Mouse (Mus musculus) bone marrow macrophage, adult 2 months (primary cell): ENCODE measurements at regions not wholly inside any gene's neighbourhood (a gene's known extent, or its start where the extent isn't known, plus 50 kb on each side); places are given as distances from the start of the nearest gene placed in this dataset.

Source experiments
- H3K27ac ChIP-seq: 2 replicates; pipeline ENCODE4 v1.5.1; 2012; ENCODE audit warnings: low read depth, low read length; ENCODE audit not compliant: insufficient read depth
- H3K4me1 ChIP-seq: 2 replicates; pipeline ENCODE4 v1.6.1; 2012; ENCODE audit warnings: low read length; ENCODE audit not compliant: control insufficient read depth, insufficient read depth
- H3K4me3 ChIP-seq: 2 replicates; pipeline ENCODE4 v1.5.1; 2012; ENCODE audit warnings: mild to moderate bottlenecking, low read length, moderate library complexity; ENCODE audit not compliant: insufficient read depth
- CTCF ChIP-seq: IDR thresholded peaks from 2 replicates; pipeline ENCODE4 v1.5.1; 2012; ENCODE audit warnings: low read depth, mild to moderate bottlenecking, low read length, moderate library complexity
- POLR2A ChIP-seq: IDR thresholded peaks from 2 replicates; pipeline ENCODE4 v1.6.1; 2012; ENCODE audit warnings: mild to moderate bottlenecking, low read depth, low read length, borderline replicate concordance

DNA sequence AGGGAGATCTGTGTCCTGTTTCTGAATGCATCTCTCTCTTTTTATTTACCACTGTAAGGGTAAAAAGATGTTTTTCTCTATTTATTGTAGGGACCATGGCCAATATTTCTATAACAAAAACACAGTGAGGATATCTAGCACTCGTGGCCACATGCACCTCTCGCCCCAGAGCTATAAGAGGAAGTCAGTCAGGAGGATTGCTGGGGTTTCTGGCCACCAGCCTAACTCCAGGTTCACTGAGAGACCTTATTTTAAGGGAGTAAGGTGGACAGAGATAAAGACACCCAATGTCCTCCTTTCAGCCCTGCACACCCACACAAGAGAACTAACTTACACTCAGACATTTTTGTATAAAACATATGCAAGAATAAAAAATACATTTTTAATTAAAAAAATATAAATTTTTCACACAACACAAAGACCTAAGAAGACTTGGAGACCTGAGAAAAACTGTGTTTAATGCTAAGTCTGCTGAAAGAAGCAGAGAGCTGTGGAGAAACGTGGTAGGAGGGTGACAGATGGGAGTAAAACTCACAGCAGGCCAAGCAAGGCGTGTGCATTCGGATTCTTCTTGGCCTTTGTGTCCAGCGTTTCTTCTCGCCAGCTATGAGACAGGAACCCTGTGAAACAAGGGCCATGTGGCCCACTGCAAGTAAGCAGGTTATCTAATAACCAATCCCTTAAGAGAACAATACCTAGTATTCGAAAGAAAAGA is 196.5 kb upstream of the Klf7 start:
- TF ChIP-seq POLR2A (no peak), CTCF (no peak)
- H3K4me3 ChIP-seq = no peak overlapping the region
- H3K4me1 ChIP-seq = peaks cover 14% of the 10 kb centered on the region
- H3K27ac ChIP-seq = no peak overlapping the region

DNA sequence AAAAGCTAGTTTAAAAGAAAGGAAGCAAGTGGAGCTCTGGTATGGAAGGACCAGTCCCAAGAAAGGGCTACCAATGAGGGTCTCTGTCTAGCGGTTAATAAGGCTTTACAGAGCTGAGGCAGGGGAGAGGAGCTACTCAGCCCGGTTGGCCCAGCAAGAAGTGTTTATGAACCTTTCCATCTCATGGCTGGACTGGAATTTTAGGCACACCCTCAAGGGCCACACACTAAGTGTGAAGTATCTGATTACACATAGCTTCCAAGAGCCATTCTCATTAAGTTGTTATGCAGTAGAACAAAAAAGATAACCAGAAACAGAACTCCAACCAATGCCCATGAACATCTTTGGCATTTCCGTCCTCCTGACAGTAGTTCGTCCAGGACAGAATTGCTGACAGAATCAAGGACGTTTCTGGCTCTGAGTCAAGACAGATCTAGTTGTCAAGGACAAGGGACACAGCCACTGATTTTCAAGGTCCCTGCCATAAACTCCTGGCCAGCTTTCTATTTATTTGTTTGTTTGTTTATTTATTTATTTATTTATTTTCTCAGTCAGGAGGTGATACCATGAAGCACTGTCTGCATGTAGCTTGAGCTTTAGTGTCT is 195.1 kb upstream of the Klf7 start:
- TF ChIP-seq CTCF = no peak
- no peak for TF ChIP-seq POLR2A
- peaks cover 14% of the 10 kb centered on the region for H3K4me1 ChIP-seq
- H3K4me3 ChIP-seq = no peak overlapping the region
- H3K27ac ChIP-seq = no peak overlapping the region

DNA sequence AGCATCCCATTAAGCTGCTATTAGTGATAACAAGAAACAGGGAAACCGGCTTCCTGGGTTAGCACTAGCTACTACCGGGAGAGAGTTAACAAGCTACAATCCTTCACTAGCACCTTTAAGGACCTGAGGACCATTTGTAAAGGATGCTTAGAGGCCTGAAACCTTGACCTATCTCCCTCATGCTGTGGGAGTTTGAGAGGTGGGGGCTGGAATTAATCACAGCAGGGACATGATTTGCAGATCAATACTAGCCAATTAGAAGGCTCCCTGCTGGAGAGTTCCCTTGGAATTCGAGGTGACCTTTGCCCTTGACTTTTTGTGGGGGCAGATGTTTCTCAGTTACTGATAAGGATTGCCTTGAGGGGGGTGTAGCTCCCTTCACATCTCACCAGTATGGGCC is 189.3 kb upstream of the Klf7 start:
- H3K4me3 ChIP-seq = no peak overlapping the region
- no peak for TF ChIP-seq CTCF
- no peak for TF ChIP-seq POLR2A
- H3K27ac ChIP-seq = no peak overlapping the region
- peaks cover 22% of the 10 kb centered on the region for H3K4me1 ChIP-seq

DNA sequence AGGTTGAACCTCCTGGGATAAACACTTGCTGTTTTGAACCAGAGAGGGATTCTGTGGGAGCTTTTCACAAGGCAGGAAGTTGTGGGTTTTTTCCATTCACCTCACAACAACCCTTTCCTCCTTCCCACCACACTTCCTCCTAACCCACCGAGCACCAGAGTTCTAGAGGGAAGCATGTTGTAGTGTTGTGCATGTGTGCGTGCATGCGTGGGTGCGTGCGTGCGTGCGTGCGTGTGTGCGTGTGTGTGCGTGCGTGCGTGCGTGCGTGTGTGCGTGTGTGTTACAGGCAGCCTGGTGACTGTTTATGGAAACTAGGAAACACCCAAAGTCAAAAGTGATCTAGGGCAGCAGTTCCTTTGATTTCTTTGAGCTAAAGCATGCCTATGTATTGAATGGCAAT is 186.5 kb upstream of the Klf7 start:
- TF ChIP-seq POLR2A (no peak), CTCF (no peak)
- H3K4me3 ChIP-seq = no peak overlapping the region

DNA sequence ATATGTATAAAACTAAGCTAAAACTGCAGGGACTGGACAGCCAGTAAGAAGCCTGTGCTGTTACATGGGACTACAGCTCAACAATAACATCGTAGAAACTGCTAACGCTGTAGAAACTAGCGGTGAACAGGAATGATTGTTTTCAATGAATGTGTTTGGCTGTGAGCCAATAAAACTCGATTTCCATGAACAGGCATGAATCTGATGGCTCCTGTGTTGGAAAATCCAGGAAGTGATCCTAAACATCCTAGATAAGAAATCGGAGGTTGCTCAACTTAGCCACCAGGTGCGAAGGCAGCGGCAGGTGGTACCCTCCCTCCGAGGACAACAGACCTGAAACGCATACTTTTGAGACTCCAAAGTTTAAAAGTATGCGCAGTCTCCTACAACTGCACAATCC is 186.0 kb upstream of the Klf7 start:
- H3K4me1 ChIP-seq = peaks cover 34% of the 10 kb centered on the region
- peak overlapping the region; percentile 22 for H3K27ac ChIP-seq
- TF ChIP-seq CTCF (no peak), POLR2A (no peak)
- no peak overlapping the region for H3K4me3 ChIP-seq

More for the DNA sequence above, 186.5 kb upstream of the Klf7 start:
- peaks cover 32% of the 10 kb centered on the region for H3K4me1 ChIP-seq
- H3K27ac ChIP-seq = peak overlapping the region; percentile 22

DNA sequence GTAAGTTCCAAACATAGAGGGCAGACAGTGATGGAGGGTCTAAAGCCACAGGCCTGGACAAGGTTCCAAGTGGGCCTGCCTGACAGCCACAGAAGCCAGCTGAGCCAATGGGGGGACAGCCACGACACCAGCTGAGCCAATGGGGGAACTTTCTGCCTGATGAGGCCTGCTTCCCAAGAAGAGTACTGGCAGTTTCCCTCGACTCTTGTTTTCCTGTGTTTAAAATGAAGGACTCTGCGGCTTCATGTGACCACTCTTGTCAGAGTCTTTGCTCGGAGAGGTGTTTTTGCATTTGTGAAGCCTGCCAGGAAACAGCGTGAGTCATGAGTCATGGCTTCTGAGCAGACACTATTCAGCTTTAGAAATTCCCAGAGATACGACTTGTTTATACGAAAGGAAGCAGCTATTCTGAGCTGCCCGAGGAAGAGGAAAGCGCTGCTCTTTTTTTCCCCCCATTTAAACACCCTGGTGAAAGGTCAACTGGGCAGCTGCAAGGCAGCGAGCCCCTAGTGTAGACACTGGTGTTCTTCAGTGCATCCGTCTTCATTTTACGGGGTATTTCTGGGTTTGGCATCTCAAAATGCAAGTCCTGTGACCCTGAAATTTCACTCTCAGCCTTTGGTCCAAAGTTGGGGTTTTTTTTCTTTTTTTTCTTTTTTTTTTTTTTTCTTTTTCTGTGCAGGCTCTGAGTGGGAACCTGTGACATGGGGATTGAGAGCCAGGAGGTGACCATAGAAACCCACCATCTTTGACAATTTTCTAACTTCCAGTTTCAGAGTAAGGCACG is 183.5 kb upstream of the Klf7 start:
- H3K4me1 ChIP-seq = peaks cover 37% of the 10 kb centered on the region
- peak overlapping the region; percentile 59 for H3K4me3 ChIP-seq
- TF ChIP-seq POLR2A (no peak), CTCF (no peak)
- H3K27ac ChIP-seq = peak overlapping the region; percentile 98

DNA sequence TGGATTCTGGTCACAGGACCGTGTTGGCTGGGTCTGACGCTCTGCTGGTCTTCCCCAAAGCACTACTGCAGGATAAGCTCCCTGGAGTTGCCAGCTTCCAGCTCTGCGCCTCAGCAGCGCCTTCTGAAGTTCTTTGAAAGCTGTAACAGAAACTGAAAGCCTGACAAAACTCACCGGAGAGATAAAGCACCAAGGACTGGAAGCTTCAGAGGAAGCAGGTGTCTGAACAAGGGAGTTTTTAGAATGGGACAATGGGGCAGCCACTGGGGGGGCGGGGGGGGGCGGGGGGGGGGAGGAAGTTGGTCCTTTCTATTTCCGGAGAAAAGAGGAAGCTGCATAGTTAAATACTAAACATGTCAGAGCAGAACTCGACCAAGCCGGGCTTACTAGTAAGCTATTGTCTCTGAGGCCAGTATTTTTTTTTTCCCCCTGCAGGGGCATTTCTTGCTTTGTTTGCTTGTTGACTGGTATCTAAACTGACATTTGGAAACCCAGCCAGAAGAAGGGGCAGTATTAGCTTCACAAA is 180.8 kb upstream of the Klf7 start:
- TF ChIP-seq POLR2A = no peak
- no peak for TF ChIP-seq CTCF
- Histone ChIP-seq H3K27ac (peak overlapping the region; percentile 98), H3K4me3 (peak overlapping the region; percentile 53), H3K4me1 (peaks cover 44% of the 10 kb centered on the region)

DNA sequence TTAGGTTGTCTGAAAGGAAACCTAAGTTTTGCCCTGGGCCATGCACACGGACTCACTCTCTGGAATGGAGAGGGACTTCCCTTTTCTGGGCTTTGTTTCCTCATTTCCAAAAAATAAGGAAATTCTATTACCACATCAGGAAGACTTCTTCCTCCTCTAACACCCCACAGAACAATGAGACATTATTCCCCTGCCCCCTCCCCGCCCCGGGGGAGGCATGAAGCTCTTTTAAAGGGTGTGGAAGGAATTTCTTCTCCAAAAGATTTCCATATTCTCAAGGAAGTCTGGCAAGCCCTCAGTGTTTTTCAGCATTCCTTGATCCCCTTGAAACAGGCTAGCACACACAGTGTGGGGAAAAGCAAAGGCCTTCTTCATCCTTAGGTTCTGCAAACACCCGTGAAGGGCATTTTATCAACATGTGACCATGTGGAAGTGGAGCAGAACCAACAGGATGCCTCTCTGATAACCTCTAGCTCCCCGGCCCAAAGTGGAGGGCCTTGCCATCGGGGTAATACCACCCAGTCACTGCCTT is 179.5 kb upstream of the Klf7 start:
- TF ChIP-seq CTCF (no peak), POLR2A (no peak)
- peak overlapping the region; percentile 99 for H3K27ac ChIP-seq
- peak overlapping the region; percentile 48 for H3K4me3 ChIP-seq
- peaks cover 42% of the 10 kb centered on the region for H3K4me1 ChIP-seq

DNA sequence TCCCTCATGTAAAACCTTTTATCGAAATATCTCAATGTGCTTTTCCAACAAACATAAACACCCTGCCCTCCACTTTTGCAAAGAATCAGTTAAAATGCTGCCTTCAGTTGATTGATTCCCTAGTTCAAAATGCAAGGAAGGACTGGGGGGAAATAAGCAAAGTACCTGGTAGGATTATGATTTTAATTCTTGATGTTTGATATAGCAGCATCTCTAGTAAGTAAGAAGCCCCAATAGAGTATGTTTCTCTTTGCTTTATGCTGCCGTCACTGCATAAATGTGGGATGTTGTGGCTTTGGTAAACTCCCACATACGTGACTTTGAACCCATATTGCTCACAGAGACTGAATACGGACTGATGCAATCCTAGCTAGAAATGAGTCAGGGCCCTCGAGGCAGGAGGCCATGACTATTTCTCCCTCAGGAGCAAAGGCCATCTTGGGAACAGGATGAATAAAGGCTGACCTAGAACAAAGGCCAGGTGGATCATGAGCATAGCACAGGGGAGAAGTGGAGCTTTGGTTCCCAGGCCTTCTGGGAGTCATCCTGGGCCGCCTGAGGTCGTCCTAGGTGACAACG is 179.0 kb upstream of the Klf7 start:
- peak overlapping the region; percentile 99 for H3K27ac ChIP-seq
- H3K4me3 ChIP-seq = peak overlapping the region; percentile 48
- peaks cover 43% of the 10 kb centered on the region for H3K4me1 ChIP-seq
- TF ChIP-seq CTCF (no peak), POLR2A (no peak)

DNA sequence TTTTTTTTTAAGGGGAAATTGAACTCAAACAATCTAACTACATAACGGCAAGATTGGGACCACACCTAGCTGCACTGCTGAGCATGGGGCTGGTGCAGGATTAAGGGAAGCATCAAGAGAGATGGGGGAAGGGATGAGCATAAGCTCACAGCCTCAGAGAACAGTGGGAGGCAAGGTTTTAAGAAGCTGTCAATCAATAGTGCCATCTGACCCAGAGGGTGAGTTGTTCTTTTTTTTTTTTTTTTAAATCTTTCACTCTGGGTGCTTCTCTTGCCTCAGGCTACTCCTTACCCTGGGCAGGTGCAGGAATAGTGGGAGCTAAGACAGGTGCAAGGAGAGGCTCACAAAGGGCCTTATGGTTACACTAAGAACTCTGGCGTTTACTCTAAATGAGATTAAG is 176.9 kb upstream of the Klf7 start:
- TF ChIP-seq POLR2A (no peak), CTCF (no peak)
- Histone ChIP-seq H3K4me3 (no peak overlapping the region), H3K4me1 (peaks cover 49% of the 10 kb centered on the region), H3K27ac (no peak overlapping the region)
